Mouse (Mus musculus) brain, embryonic 14.5 days (tissue): ENCODE measurements around the gene Fgfr4. TPM values are rescaled to one million over a fixed set of nuclear protein-coding genes. Genes with fewer than 3 reads are reported as not detected.

Experiments used
- DNase-seq: peaks from one replicate; pipeline ENCODE4 v3.0.0-alpha.2; 2011; ENCODE audit warnings: low read depth
- CTCF ChIP-seq: fragments of 200-500 bp; IDR thresholded peaks from 2 replicates; pipeline ENCODE4 v1.5.1; 2012; ENCODE audit warnings: inconsistent platforms, mild to moderate bottlenecking, moderate library complexity, borderline replicate concordance; ENCODE audit not compliant: insufficient read depth, insufficient read length; ENCODE audit errors: extremely low read depth
- POLR2A ChIP-seq: fragments of 200-500 bp; IDR thresholded peaks from 2 replicates; pipeline ENCODE4 v1.6.1; 2012; ENCODE audit warnings: mild to moderate bottlenecking, inconsistent platforms, borderline replicate concordance; ENCODE audit not compliant: poor library complexity, insufficient read depth, insufficient read length, severe bottlenecking; ENCODE audit errors: extremely low read depth
- polyA plus RNA-seq: library from polyadenylated mRNA; depleted of rRNA; stranded (reverse); fragments of >200 nt; gene quantifications from 2 replicates; pipeline ENCODE4 v1.2.3, GENCODE M21; 2012

The Fgfr4 gene
- polyA plus RNA-seq, 1 experiment, result 1.6 TPM

DNA sequence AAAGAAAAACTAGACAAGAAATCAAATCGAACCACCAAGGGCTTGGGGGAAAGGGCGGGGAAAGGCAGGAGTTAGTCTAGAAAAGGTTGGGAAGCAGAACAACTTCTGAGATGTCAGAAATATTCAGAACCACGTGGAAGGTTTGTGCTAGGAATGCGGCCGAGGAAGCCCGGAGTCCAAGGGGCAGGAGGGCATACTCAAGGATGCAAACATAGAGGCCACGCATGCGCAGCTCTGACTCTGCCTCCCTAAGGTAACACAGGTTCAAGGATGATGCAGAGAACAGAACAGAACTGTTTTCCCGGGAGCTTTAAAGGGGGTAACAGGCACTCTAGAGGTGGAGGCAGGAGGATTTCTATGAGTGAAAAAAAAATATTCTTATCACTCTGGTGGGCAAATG, 51.3 kb downstream of the Fgfr4 start:
- TF ChIP-seq CTCF, result no peak
- TF ChIP-seq POLR2A, result no peak
- DNase-seq, result no peak

DNA sequence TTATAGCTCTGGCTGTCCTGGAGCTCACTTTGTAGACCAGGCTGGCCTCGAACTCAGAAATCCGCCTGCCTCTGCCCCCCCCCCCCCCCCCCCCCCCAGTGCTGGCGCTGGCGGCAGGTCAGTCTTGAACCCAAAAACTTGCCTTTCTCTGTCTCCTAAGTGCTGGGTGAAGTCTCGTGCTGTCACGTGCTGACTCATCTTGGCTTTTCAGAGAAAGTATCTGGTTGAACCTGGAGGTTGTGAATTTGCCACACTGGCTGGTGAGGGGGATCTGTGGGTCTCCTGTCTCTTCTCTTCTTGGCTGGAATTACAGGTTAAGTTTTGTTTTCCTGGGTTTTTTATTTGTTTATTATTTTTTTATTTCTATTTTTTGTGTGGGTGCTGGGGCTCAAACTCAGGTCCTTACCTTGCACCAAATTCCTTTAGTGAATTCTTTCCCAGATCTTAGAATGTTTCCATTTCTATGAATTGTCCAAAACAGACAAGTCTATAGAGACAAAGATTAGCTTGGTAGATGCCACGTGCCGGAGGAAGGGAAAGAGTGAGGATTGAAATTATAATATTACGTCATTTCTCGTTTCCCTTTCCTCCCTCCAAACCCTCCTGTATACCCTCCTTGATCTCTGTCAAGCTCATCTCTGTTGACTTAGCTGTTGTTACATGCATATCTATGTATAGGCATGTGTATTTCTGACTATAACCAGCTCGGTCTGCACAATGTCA, 52.4 kb downstream of the Fgfr4 start:
- DNase-seq, result no peak
- TF ChIP-seq POLR2A, result no peak
- no peak for TF ChIP-seq CTCF

DNA sequence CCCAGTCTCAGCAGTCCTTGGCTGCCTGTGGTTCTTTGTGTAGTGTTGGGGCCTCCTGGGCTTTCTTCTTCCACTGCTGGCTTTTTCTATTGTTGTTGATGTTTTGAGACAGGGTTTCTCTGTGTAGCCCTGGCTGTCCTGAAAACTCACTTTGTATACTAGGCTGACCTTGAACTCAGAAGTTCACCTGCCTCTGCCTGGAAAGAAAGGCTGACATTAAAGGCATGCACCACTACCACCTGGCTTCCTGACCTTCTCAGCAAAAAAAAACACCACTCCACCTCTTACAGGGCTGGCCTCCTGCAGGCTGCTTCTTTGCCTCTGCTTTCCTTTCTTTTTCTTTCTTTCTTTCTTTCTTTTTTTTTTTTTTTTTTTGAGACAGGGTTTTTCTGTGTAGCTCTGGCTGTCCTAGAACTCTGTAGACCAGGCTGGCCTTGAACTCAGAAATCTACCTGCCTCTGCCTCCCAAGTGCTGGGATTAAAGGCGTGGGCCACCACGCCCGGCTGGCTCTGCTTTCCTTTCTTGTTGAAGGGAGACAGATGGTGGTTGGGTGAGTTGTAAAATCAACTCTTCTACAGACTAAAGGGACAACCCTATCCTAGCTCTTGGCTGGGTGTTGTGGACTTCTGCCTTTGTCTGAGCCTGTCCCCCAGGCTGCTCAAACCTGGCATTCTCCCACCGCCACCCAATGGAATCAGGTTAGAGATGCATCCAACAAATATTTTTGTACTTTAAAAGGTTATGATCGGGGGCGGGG, 53.2 kb downstream of the Fgfr4 start:
- TF ChIP-seq POLR2A (no peak), CTCF (no peak)
- no peak for DNase-seq

DNA sequence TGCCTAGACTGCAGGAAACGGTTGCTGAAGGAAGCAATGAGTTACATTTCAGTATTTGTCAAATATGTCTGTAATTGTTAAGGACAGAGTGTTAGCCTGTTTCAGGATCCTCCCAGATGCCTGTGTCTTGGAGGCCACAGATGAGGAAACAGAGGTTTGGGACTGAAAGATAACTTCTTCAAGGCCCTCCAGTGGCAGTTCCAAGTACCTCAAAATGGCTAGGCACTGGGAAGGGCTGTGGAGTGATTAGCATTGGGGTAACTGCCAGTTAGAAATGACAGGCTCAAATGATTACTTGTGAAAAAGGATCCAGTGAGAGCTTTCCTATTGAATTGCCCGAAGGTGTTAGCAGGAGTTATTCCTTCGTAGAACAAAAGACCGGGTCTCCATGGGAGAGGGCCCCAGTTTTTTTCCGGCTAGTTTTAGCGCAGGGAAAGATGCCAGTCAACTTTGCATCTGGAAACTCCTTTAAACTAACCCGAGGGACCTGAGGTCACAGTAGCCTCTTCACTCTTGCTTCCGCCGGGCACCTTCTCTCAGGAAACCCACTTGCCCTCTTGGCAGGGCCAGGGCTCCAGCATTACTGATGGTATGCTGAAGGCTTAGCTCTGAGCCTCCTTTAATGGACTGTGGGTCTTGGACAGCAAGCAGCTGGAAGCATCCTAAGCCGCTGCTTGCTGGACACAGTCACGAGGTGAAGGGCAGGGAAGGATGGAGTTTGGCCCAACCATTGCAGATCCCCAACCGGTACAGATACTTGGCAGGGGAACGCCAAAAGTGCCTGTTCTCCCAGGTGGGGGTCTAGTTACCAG, 56.6 kb downstream of the Fgfr4 start:
- no peak for TF ChIP-seq POLR2A
- peak; percentile 21 for DNase-seq

DNA sequence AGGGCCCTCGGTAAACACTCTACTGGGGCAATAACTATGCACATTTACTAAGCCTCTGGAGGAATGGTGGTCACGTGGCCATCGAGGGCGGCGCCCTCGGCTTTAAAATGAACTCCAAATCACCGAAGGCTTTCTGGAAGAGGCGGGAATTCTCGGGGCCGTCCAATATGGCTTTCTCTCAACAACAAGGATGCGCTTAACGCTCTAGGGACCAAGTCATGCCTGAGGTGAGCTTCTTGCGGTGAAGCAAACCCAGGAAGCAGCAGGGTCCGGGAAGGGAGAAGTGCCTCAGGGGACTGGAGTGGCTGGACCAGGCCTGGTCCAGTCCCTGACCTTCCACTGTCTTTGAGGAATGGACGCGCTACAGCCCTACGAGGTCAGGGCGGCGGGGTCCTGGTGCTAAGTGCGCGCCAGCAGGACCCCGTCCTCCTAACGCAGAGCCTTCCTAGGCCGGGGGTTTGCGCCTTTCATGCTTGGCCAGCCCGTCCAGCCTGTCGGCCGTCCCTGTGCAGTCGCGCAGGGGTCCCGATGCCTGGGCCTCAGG, 57.3 kb downstream of the Fgfr4 start, which contains the start of gene Nsd1:
TSS of gene Nsd1 (plus strand) at position 134 of the 544 bp plus-strand sequence.
- DNase-seq, result no peak
- TF ChIP-seq POLR2A (no peak), CTCF (no peak)

DNA sequence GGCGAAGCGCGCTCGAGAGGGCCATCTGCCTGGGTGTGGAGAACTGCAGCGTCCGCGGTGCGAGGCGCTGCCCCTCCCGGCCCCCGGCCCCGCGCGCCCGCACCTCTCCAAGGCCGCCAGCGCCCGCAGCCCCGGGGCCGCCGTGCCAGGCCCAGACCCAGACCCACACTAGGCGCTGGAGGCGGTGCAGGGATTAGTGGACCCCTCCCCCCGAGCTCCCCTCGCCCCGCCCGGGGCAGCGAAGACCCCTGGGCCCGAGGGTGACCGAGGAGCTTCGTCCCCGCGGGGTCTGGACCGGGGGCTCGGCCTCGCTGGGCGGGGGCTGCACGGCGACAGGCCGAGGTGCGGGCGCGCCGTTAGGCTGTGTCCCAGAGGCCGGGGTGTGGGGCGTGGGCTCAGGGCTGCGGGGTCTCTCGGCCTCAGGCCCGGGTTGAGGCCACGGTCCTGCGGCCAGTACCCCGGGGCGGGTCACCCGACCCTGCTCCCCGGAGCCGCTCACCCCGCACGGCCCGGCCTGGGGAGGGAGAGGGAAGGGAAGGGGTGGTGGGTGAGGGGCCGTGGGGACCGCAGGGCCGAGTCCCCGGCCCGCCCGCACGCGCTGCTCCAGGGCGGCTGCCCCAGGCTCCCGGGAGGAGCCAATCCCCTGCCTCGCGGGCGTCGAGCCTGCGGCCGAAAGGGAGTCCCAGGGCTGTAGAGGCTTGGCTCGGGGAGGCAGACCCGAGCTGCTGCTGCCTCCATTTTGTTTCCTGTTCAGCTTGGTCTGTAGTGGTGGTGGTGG, 57.9 kb downstream of the Fgfr4 start:
- DNase-seq, result peak; percentile 74

DNA sequence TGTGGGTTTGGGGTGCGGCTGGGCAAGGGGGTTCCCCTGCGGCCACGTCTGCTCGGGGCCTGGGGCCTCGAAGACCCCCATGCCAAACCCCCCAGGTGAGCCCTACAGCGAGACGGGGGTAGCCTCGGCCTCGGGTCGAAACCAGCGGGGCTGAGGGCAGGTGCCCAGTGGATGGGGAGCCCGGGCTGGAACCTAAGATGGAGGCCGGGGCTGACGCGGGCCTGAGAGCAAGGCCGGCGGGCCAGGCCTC, 58.5 kb downstream of the Fgfr4 start:
- TF ChIP-seq CTCF, result no peak
- no peak for TF ChIP-seq POLR2A
- DNase-seq, result no peak

More for the DNA sequence above, 57.9 kb downstream of the Fgfr4 start:
- TF ChIP-seq POLR2A, result no peak; the same call in 1 of the 2 replicates
- TF ChIP-seq CTCF, result peak; percentile 19; the same call in 1 of the 2 replicates

DNA sequence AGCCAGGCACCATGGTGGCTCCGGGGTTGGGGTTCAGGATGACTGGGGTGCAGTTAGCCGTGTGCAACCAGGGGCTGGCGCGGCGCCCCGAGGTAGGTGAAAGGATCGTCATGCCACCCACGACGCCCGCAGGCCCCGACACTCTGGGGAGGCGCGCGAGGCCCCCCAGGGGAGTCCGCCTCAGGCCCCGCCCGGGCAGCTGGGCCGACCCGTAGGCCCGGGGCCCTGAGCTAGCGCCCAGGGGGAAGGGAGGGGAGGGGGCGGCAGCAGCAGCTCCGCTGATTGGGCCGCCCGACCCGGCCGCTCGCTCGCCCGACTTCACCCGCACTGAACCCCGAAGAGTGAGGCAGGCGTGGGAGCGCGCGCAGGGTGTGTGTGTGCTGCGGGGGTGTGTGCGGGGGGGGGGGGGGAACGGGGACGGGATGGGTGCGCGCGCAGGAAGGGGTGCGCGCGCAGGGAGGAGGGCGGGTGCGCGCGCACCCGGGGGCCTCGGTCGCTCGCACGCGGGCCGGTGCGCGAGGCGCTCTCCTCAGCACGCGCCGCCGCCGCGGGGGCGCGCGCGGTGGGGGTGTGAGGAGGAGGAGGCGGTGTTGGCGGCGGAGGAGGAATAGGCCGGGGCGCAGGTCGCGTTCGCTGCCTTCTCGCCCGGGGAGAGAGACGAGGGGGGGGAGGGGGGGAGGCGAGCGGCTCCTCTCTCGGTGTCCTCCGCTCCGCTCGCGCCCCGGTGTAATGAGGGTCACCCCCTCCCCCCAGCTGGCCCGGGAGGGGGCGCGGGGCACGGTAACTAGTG, 59.0 kb downstream of the Fgfr4 start:
- peak; percentile 97 for DNase-seq
- TF ChIP-seq POLR2A (peak; percentile 87), CTCF (no peak)

DNA sequence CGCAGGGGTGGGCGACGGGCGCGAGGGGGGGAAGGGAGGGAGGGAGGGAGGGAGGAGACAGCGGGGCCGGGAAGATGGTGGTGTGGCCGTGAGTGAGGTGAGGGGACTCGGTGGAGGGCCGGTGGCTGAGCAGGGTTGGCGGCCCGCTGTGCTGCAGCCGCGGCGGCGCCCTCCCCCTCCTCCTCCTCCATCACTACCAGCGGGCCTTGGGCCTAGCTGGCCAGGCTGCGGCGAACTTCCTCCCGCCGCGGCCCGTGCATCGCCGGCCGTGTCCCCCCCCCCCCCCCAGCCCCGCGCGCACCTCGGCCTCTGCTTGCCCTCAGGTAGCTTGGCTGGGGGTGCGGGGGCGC, 59.5 kb downstream of the Fgfr4 start:
- no peak for DNase-seq
- no peak for TF ChIP-seq POLR2A
- TF ChIP-seq CTCF, result no peak

DNA sequence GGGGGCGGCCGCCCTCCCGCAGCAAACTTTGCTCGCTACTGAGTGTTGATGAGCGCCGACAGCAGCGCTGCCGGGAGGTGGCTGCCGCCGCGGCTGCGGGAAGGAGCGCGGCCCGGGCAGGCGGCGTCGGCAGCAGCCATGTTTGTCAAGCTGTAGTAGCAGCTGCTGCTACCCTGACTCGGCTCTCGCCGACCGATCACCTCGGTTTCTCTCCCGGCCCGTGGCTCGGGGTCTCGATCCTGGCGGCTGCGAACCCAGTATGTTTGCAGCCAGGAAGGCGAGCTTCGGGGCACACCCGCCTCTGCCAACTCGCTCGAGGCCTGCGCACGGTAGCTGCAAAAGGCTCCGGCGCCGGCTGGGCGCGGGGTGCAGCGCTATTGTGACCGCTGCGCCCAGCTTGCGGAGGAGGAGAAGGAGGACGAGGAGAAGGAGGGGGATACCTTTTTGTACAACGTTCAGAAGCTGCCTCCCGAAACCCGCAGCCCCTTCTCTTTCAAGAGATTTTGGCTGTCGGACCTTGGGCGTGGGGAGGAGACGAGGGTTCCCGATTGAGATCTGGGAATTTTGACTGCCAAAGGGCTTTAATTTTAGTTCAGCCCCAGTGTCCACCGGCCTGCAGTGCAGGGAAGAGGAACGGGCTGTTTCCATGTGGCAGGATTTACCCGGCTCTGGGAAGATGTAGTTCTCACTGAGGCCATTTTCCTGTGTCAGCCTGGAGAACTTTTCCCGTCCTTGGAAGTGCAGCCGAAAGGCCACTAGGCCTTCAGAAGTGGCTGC, 60.1 kb downstream of the Fgfr4 start:
- peak; percentile 79 for DNase-seq
- TF ChIP-seq CTCF (no peak), POLR2A (no peak)
